Mouse (Mus musculus) stomach, embryonic 14.5 days (tissue): Measurements from ENCODE around the gene Mien1. TPM values are rescaled to one million over a fixed set of nuclear protein-coding genes. Genes with fewer than 3 reads are reported as not detected.
A peak's percentile ranks its signal among the peaks of the same experiment; 100 is the strongest.

Experiments used
- ATAC-seq: fragments of 200-750 bp; cut with Nextera tagmentation; 2 replicates; pipeline ENCODE4 v1.8.0; 2017; ENCODE audit warnings: low read depth, moderate TSS enrichment; ENCODE audit not compliant: insufficient number of reproducible peaks, insufficient read depth, low FRiP score
- H3K27ac ChIP-seq: fragments of 300-500 bp; sonication (generic); 2 replicates; pipeline ENCODE4 v1.5.1; 2014; ENCODE audit warnings: mild to moderate bottlenecking, low read length, moderate library complexity, mixed read lengths
- H3K27me3 ChIP-seq: fragments of 300-500 bp; sonication (generic); 2 replicates; pipeline ENCODE4 v1.6.1; 2014; ENCODE audit warnings: low read length, control low read depth, mixed read lengths; ENCODE audit not compliant: control insufficient read depth, insufficient read depth
- H3K36me3 ChIP-seq: fragments of 300-500 bp; sonication (generic); 2 replicates; pipeline ENCODE4 v1.6.1; 2014; ENCODE audit warnings: mild to moderate bottlenecking, control low read depth, low read length, moderate library complexity, mixed read lengths; ENCODE audit not compliant: control insufficient read depth, insufficient read depth
- H3K4me1 ChIP-seq: fragments of 300-500 bp; sonication (generic); 2 replicates; pipeline ENCODE4 v1.6.1; 2014; ENCODE audit warnings: low read length, control low read depth, mixed read lengths; ENCODE audit not compliant: control insufficient read depth, insufficient read depth
- H3K4me2 ChIP-seq: fragments of 300-500 bp; sonication (generic); replicated peaks from 2 replicates; pipeline ENCODE4 v1.6.1; 2014; ENCODE audit warnings: low read depth, low read length, control low read depth
- H3K4me3 ChIP-seq: fragments of 300-500 bp; sonication (generic); 2 replicates; pipeline ENCODE4 v1.5.1; 2014; ENCODE audit warnings: low read depth, low read length, control low read depth
- H3K9ac ChIP-seq: fragments of 300-500 bp; sonication (generic); replicated peaks from 2 replicates; pipeline ENCODE4 v1.6.1; 2014; ENCODE audit warnings: low read depth, mild to moderate bottlenecking, control low read depth, low read length, moderate library complexity, mixed read lengths
- H3K9me3 ChIP-seq: fragments of 300-500 bp; sonication (generic); 2 replicates; pipeline ENCODE4 v1.6.1; 2016; ENCODE audit warnings: low read depth, low read length, control low read depth; ENCODE audit not compliant: control insufficient read depth
- WGBS: fragments of 180-500 bp; shearing (Covaris S2); extraction: QIAGEN DNeasy Blood & Tissue Kit; methylation state at CpG from one replicate; pipeline ENCODE4 v1.1.7; 2014; 5-methylcytosine and 5-hydroxymethylcytosine counted together
- polyA plus RNA-seq: library from polyadenylated mRNA; unstranded; fragments of >200 nt; fragmentation: Nextera tagmentation; extraction: Ambion mirVana; gene quantifications from 2 replicates; pipeline ENCODE4 v1.2.1, GENCODE M21; 2014

Gene Mien1
- polyA plus RNA-seq, result 98.0 and 101 TPM in 2 replicates

DNA sequence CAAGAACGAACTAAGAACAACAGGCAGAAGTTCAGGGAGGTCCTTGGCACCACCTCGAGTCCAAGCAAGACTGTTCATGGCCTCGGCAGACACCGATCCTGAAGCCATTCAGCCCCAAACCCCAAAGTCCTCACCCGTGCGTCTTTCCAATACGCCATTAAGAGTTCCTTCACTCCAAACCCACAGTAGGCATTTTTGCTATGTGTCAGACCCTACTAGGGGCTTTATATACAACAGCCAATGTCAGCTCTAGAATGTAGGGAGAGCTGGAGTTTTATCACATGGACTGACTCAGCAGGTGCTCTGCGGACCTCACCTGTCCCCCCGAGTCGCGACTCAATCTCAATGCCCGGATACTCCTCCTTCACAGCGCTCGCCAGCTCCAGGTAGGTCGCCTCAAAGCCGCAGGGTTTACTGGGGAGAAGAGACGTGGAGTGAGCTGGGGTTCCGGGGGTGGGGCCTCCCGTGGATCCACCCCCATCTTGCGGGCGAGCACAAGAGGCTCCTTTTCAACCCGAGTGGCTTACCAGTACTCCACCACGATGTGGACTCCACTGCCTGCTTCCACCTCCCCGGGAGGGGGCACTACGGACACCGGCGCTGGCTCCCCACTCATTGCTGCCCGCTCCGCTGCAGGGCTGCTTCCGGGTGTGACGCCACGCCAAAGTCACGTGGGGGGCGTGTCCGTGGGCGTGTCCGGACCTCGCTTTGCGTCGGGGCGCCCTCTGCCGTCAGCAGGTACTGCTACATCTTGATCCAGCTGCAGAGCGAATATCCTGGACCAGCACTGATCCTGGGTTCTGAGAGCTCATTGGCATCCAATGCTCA lies at the start of gene Mien1:
Mien1 (minus strand) TSS at position 661 of the 828 bp plus-strand sequence.
- peak within 1 kb of the TSS; percentile 42 for H3K9ac ChIP-seq
- 3% methylated on average over 43 of the region's 43 CpGs for WGBS
- peaks cover 30% of the 10 kb centered on the region for H3K36me3 ChIP-seq
- peak within 1 kb of the TSS; percentile 67 for H3K4me3 ChIP-seq
- no peaks in the 10 kb centered on the region for H3K27me3 ChIP-seq
- H3K27ac ChIP-seq, result peak within 1 kb of the TSS; percentile 48; the same call in 1 of the 2 replicates
- H3K4me2 ChIP-seq, result peak within 1 kb of the TSS; percentile 77
- peak; percentile 94 for ATAC-seq
- peaks cover 2% of the 10 kb centered on the region; the same call in 1 of the 2 replicates for H3K4me1 ChIP-seq
- no peaks in the 10 kb centered on the region for H3K9me3 ChIP-seq

DNA sequence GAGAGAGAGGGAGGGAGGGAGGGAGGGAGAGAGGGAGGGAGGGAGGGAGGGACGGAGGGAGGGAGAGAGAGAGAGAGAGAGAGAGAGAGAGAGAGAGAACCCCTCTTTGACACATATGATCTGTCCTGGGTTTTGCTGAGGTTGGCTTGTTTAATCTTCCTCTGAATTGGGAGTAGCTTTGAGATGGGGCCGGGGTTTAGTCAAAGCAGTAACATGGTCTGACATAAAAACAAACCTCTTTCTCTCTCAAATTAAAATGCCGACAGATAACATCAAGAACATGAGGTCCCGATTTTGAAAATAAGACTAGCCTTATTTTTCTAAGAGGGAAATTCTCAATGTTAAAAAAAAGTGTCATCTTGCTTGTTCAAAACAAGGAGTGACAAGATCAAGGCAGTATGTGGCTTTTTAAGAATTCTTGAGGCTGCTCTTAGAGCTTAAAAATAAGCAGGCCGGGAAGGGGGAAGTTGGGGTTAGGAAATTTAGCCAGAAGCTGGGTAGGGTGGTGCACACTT lies 48.8 kb upstream of the Mien1 start:
- no peak for ATAC-seq
- no peaks in the 10 kb centered on the region for H3K36me3 ChIP-seq
- 73% methylated on average over 4 of the region's 5 CpGs for WGBS

DNA sequence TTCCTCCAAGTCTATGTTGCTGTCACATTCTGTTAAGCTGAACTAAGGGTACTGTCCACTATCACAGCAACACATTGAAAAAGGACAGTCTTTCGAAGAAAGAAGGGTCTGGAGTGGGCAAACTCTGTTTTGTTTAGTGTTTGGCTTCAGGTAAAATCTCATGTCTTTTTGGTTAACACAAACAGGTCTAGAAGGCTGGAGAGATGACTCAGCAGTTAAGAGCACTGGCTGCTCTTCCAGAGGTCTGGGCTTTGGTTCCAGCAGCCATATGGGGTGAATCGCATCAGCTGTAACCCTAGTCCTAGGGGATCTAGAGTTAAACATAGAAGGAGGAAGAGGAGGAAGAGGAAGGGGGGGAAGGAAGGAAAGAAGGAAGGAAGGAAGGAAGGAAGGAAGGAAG lies 47.0 kb upstream of the Mien1 start:
- H3K27ac ChIP-seq, result no peak overlapping the region
- no peak overlapping the region for H3K4me3 ChIP-seq
- no peak overlapping the region for H3K4me2 ChIP-seq
- H3K9me3 ChIP-seq, result no peaks in the 10 kb centered on the region
- no peak for ATAC-seq
- H3K4me1 ChIP-seq, result no peaks in the 10 kb centered on the region
- no peak overlapping the region for H3K9ac ChIP-seq
- H3K27me3 ChIP-seq, result no peaks in the 10 kb centered on the region
- no peaks in the 10 kb centered on the region for H3K36me3 ChIP-seq
- WGBS, result 87% methylated on average over 2 of the region's 2 CpGs

More for the DNA sequence above, 48.8 kb upstream of the Mien1 start:
- no peaks in the 10 kb centered on the region for H3K4me1 ChIP-seq
- H3K4me2 ChIP-seq, result no peak overlapping the region
- no peaks in the 10 kb centered on the region for H3K27me3 ChIP-seq
- H3K9ac ChIP-seq, result no peak overlapping the region
- no peak overlapping the region for H3K4me3 ChIP-seq
- no peak overlapping the region for H3K27ac ChIP-seq
- H3K9me3 ChIP-seq, result no peaks in the 10 kb centered on the region

DNA sequence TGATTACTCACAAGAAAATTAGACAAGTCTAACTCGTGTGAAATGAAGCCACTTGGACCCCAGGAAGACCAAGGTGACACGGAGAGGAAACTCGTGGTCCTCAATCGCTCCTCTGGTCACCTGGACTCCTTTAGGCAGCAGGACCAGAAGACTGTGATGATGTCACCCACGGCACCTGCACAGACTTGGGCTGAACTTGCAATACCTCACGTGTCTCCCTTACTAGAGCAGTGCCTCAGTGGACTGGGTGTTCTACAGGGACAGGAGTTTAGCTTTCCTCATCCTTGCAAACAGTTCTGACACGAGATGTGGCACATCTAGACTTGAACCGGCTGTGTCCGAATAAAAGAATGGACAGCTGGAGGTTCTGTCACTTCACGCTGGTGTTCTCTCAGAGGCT lies 43.3 kb upstream of the Mien1 start:
- WGBS, result 84% methylated on average over 10 of the region's 10 CpGs
- Histone ChIP-seq H3K27me3 (no peaks in the 10 kb centered on the region), H3K27ac (no peak overlapping the region), H3K4me2 (no peak overlapping the region), H3K4me3 (no peak overlapping the region), H3K9ac (no peak overlapping the region), H3K9me3 (no peaks in the 10 kb centered on the region), H3K4me1 (no peaks in the 10 kb centered on the region), H3K36me3 (no peaks in the 10 kb centered on the region)
- no peak for ATAC-seq

DNA sequence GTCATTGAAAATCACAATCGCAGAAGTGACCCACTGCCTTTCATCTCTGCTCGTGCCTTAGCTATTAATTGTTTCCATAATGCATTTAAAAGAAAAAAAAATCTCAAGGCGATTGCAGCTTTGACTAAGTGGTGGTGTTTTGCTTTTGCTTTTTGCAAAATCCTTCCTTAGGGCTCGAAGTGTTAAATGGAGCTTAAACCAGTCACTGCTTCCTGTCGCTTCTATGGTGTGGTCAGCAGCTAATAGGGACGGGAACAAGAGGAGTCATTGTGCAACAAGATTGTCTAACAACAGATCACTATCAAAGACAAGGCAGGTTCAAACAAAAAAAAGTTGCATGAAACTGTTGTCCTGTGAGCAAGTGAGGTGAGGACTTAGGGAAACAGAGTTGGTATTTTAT lies 42.4 kb upstream of the Mien1 start:
- ATAC-seq, result no peak
- Histone ChIP-seq H3K4me3 (no peak overlapping the region), H3K36me3 (no peaks in the 10 kb centered on the region), H3K4me1 (no peaks in the 10 kb centered on the region), H3K9me3 (no peaks in the 10 kb centered on the region), H3K27ac (no peak overlapping the region), H3K27me3 (no peaks in the 10 kb centered on the region), H3K4me2 (no peak overlapping the region), H3K9ac (no peak overlapping the region)
- 68% methylated on average over 6 of the region's 6 CpGs for WGBS

DNA sequence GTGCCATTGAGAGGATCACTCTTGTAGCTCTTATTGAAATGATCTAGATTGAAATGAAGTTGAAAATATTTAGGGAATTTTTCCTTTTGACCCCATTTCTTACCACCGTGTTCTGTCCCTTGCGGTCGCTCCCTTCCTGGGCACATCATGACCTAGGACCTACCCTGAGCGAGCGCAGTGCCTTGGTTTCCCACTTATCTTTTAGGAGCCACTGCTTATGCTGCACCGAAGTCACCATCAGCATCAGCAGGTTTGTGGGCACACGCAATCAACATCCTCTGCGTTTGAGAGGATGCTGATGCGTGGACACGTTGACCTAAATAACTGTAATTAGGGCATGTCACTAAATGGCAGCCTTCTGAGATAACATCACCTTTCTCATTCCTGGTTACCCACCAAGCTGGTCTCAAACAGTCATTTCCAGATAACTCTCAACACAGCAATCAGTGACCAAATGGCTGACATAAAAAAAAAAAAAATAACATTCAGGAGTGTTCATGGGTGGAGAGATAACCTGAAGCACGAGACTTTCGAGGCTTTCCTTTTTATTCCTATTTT lies 41.2 kb upstream of the Mien1 start:
- no peak for ATAC-seq
- WGBS, result 88% methylated on average over 12 of the region's 12 CpGs
- H3K27ac ChIP-seq, result no peak overlapping the region
- no peak overlapping the region for H3K4me3 ChIP-seq
- no peak overlapping the region for H3K4me2 ChIP-seq
- no peaks in the 10 kb centered on the region for H3K4me1 ChIP-seq
- no peaks in the 10 kb centered on the region for H3K36me3 ChIP-seq
- no peak overlapping the region for H3K9ac ChIP-seq
- H3K27me3 ChIP-seq, result no peaks in the 10 kb centered on the region
- no peaks in the 10 kb centered on the region for H3K9me3 ChIP-seq

DNA sequence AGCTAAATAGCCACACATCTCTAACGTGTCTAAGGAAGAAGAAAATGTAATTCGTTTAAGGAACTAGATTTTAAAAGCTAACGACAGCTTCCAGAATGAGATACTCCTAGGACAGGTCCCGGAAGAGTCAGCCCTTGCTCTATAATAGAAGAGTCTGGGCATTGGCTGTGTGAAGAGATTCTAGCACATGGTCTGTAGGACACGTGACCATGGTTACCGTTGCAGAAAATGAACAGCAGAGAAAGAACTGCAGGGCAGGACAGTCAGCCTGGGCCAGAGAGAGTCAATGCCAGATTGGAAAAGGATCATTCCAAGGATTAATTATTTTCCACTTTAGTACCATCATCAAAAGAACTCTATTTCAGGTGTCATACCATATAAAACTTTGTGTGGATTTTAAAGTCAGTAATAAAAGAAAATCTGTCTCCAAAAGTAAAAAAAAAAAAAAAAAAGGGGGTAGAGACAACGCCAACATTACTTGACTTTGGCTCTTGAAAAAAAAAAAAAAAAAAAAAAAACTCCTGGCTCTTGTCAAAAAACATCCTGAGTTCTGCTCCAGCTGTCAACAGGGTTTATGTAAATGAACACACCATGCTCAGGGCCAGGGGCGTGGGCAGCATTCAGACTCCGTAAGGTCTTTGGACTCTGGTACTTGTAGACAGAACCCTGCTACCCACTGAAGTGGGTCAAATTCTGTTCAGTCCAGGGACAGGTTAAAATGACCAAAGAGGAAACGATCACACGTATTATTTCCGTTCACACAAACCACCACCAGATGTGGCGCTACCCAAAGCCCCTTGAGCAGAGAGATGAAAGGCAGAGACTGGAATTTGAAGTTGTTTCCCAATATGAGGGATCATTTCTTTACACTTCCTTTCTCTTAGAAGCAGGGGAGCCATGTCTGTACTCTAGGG lies 40.5 kb upstream of the Mien1 start:
- no peak for ATAC-seq
- Histone ChIP-seq H3K27me3 (no peaks in the 10 kb centered on the region), H3K4me2 (no peak overlapping the region), H3K27ac (no peak overlapping the region), H3K4me1 (no peaks in the 10 kb centered on the region), H3K4me3 (no peak overlapping the region), H3K9ac (no peak overlapping the region), H3K9me3 (no peaks in the 10 kb centered on the region), H3K36me3 (no peaks in the 10 kb centered on the region)
- 80% methylated on average over 13 of the region's 13 CpGs for whole genome bisulfite sequencing

DNA sequence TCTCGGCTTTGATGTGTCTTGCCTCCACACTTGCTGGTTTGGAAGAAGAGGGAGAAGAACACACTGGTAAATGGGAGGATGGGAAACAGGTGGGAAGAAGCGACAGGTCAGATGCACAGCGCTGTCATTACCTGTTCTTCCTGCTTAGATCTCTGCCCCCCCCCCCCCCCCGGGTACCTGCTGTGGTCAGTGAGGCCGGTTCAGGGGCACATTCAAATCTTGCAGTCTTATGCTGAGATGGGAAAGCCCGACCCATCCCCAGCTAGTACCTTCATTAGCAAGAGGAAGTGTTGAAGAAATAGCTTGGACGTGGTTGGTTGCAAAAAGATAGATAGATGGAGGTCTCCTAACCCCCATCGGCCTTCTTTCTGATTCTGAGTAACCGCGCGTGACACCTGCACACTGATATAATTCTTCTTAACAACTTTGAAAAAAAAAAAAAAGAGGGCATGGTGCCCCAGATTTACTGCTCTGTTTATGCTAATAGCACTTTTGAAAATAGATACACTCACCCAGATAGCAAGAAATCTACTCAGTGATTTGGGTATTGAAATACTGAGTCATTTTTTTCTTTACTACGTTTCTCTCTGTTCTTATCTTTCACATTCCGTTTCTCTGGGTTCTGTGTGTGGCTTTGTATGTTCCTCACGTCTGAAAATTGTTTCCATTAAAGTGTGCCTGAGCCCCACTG lies 38.4 kb upstream of the Mien1 start:
- H3K9ac ChIP-seq, result no peak overlapping the region
- H3K36me3 ChIP-seq, result no peaks in the 10 kb centered on the region
- H3K27ac ChIP-seq, result no peak overlapping the region
- no peak for ATAC-seq
- no peaks in the 10 kb centered on the region for H3K9me3 ChIP-seq
- no peaks in the 10 kb centered on the region for H3K4me1 ChIP-seq
- H3K27me3 ChIP-seq, result no peaks in the 10 kb centered on the region
- 62% methylated on average over 14 of the region's 14 CpGs for WGBS
- no peak overlapping the region for H3K4me2 ChIP-seq
- no peak overlapping the region for H3K4me3 ChIP-seq
